Mouse (Mus musculus) 3T3-L1 (cell line): ENCODE measurements around the gene Rin2.
A peak's percentile ranks its signal among the peaks of the same experiment; 100 is the strongest.

Experiments used
- DNase-seq: peaks from one replicate; pipeline ENCODE4 v3.0.0-alpha.2; 2015; ENCODE audit warnings: low read depth, low spot score

Rin2 gene

GRCm38 (mm10) chr2:145675142-145675755, at the start of gene Rin2:
Rin2 (plus strand) TSS chr2:145675215.
- peak; percentile 85 for DNase-seq

DNA sequence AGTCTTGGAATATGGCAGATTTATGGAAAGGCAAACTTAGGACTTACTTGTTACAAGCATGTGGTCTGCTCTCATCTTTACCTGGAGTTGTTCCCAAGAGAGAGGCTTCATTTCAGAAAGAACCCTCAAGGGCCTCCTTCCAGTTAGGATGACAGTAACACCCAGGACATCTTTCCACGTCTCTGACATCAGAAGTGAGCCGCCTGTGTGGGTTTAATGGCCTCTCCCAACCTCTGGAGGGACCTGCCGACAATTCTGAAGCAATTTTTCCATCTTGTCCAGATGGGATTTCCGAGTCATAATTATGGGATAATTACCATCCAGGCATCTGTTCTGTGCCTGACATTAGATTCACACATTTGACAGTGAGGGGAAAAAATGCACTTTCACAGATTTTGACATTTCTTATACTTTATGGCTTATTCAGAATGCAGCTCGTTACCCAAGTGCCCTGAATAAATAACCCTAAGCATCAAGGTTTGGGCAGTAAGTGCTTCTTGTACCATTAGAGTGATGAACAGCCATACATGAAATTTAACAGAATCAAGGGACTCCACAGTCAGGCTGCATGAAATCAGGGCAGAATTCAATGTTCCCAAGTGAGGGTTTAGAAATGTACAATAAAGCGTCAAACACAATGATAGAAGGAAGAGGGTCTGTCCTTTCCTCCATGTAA, 43.8 kb upstream of the Rin2 start:
- DNase-seq: no peak

DNA sequence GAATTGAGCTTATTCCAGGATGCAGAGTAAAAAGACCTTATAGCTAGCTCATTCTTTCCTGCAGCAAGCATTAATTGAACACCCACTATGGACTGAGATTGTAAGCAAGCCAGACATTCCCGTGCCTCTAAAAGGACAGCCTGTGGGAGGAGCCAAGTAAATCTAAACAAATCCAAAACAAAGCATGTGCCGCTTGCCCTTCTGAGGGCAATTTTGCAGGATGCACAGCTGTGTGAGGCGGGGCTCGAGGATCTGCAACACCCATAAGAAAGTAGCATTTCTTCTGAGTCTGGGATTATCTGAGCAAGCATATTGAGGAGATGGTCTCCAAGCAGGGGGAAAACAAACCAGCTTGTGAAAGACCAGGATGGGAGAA, 43.2 kb upstream of the Rin2 start:
- DNase-seq: no peak

DNA sequence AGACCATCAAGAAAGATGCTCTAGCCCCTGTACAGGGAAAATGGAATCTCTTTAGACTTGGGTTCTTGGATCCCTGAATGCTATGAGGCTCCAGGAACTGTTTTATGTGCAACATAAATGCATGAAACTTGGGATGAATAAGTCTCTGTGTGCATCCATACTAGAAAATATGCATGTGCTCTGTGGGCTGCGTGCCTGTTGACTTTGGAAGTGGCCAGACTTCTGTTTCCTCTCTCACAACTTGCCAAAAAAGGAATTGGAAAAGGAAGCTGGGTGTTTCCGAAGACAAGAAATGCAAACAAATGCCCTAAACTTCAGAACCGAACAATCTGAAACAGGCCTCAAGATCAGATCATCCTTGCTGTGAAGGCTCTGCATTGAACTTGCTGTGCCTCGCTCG, 41.2 kb upstream of the Rin2 start:
- no peak for DNase-seq

DNA sequence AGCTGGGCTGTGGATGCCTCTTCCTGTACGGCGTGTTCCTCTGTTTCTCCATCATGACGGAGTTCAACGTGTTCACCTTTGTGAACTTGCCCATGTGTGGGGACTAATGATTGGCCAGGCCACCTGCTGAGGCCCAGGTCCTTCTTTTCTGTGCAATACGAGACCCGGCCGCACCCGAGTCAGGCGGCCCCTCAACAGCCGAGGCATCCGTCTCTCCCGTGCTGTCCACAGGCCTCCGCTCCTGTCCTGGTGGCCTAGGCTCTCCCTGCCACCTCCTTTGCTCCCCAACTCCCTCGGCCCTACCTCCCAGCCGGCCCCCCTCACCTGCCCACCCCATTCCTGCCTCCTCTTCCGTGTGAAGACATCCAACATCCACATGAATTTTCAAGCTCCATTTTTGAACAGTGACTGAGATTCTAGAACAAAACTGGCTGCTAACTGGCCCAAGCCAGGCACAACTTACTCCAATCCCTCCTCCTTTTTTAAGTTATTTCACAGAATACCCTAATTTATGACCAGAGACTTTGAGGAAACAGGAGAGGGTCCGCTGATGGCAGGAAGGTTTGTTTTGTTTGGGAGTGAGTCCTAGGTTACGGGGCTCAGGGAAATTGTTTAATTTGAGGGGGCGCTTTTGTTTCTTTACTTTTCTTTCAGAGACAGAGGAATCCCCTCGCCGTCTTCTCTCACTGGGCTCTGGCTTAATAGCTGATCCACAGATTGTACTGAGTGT, 34.6 kb upstream of the Rin2 start:
- no peak for DNase-seq

- no peak for DNase-seq
Measured at GRCm38 (mm10) chr2:145655373-145655960, 19.5 kb upstream of the Rin2 start.

GRCm38 (mm10) chr2:145656121-145656520, 18.9 kb upstream of the Rin2 start:
- no peak for DNase-seq

- peak; percentile 90 for DNase-seq
Measured at GRCm38 (mm10) chr2:145656716-145657115, 18.3 kb upstream of the Rin2 start.

DNA sequence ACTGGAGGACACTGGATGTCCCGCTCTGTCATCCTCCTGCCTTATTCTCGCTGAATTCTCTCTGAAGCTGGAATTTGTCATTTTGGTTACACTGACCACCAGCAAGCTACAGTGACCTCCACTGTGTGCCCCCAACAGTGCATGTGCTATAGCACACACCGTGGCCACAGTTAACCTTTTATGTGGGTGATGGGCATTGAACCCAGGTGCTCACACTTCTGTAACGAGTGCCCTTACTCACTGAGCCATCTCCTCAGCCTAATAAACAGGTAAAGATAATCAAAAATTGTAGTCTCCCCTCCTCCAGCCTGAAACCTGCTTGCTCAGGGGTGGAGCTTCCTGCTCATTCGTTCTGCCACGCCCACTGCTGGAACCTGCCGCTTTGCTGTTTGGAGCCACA, 13.8 kb upstream of the Rin2 start:
- no peak for DNase-seq

DNA sequence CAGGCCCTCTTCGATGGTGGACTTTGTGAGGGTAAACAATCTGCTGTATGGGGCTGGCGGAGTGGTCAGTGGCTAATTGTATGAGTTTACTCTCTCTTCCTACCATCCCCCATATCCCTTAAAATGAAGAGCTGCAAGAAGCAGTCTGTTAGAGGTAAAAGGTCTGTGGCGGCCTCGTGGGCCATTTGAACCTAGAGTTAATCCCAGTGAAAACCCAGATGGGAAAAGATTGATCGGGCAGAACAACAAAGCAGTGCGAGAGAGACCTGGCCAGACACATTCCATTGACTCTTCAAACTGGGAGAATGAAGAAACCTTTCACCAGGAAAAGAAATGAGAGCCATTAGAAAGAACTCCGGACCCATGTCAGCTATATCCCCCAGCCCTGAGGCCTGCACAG, 11.1 kb upstream of the Rin2 start:
- no peak for DNase-seq

DNA sequence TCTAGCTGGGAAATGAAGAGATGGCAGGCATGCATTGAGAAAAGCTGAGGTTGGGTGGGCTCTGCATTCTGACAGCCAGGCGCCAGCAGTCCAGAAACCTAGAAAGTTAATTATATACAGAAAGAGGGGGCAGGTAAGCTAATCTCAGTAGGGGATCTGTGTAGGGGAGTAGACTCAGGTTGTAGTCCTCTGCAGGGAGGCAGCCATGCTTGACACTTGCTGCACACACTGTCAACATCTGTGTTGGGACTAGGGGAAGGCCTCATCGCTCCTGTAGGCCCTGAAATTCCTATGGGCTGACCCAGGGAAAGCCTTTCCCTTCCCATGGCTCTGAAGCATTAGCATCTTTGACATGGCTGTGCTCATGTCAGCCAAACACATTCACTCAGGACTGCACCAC, 10.7 kb upstream of the Rin2 start:
- DNase-seq: no peak

DNA sequence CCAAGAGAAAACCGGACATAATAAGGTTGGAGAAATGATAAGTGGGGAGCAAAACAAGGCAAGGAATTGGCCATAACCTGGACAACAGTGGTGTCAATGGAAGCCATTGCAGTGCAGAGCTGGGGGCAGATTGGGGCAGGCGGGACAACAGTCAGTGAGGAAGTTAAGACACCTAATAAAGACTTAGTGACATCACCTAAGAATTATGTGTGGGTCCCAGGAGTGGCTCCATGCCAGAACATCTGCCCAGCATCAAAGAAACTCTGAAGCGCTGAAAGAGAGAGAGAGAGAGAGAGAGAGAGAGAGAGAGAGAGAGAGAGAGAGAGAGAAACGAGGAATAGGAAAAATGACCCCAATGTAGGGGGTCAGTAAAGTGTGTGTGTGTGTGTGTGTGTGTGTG, 6.9 kb upstream of the Rin2 start:
- no peak for DNase-seq

GRCm38 (mm10) chr2:145670131-145670530, 4.9 kb upstream of the Rin2 start:
- peak; percentile 74 for DNase-seq

- peak; percentile 44 for DNase-seq
Measured at GRCm38 (mm10) chr2:145674496-145675141, 396 bp upstream of the Rin2 start.

DNA sequence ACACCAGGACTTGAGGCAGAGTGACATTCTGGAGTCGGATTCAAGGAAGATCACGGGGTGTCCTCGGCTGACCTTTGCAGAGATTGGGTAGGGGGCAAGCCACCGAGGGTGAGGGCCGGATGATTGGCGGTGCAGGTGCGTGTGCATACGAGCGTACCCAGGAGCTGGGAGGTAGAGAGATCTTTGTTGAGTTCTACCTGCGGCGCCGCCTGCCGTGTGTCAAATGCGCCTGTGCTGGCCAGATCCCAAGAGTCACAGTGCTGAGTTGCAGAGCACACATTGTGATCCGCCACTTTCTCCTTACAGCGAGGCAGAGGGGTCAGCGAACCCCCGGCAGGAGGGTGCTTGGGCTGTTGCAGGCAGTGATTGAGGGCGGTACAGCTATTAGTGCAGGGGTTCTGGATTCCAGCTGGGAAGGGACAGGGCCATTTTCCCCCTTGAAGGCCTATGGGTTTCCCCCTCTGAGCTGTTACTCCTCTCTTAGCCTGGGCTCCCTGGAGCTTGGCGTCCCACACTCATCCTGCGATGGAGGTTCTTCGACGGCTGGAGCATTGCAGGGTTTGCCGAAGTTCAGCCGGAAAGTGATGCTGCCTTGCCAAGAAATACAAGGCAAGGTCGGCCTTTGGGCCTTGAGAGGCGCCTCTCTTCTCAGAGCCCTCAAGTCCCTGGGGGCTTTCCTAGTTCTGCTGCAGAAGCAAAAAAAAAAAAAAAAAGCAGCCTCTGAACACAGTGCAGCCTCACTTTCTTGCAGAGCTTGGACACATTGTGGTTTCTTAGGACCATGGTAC, 935 bp downstream of the Rin2 start:
- DNase-seq: peak; percentile 91

GRCm38 (mm10) chr2:145676544-145676925, 1.5 kb downstream of the Rin2 start:
- no peak for DNase-seq

DNA sequence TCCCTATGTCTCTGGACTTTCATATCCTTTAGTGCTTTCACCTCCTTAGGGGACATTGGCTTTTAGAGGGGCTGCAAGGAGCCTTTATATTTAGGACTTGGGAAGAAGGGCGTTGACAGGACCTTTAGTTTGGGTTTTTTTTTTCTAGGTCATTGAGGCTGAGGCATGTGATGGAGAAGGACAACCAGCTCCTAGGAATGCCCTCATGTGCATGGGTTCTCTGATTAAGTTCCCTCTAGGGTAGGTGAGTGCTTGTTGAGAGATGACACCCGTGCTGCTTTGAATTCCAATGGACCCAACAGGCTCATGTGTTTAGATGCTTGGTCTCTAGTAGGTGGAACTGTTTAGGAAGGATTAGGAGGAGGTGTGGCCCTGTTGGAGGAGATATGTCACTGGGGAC, 1.9 kb downstream of the Rin2 start:
- peak; percentile 61 for DNase-seq

- DNase-seq: no peak
Measured at GRCm38 (mm10) chr2:145680141-145680540, 5.1 kb downstream of the Rin2 start.

- DNase-seq: peak; percentile 33
Measured at GRCm38 (mm10) chr2:145680762-145681161, 5.7 kb downstream of the Rin2 start.

GRCm38 (mm10) chr2:145681626-145682025, 6.6 kb downstream of the Rin2 start:
- DNase-seq: peak; percentile 77

DNA sequence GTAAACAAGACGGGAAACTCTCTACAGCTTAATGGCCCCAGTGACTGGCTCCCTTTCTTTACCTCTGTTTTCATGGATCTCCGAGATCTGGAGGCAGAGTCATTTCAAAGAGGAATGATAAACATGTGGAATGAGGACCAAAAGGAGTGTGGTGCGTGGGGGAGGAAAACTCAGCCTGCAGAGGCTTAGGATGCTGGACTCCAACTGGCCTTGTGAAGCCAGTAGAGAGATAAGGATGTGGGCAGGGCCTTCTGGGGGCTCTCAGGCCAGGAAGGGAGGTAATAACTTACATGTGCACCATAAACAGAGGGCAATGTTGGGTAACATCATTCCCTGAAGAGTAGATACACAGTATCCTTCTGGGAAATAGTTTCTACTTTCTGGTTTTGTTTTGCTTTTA, 7.9 kb downstream of the Rin2 start:
- DNase-seq: peak; percentile 49
